Mouse (Mus musculus): ENCODE measurements around the gene Apoc4.

Apoc4 gene

DNA sequence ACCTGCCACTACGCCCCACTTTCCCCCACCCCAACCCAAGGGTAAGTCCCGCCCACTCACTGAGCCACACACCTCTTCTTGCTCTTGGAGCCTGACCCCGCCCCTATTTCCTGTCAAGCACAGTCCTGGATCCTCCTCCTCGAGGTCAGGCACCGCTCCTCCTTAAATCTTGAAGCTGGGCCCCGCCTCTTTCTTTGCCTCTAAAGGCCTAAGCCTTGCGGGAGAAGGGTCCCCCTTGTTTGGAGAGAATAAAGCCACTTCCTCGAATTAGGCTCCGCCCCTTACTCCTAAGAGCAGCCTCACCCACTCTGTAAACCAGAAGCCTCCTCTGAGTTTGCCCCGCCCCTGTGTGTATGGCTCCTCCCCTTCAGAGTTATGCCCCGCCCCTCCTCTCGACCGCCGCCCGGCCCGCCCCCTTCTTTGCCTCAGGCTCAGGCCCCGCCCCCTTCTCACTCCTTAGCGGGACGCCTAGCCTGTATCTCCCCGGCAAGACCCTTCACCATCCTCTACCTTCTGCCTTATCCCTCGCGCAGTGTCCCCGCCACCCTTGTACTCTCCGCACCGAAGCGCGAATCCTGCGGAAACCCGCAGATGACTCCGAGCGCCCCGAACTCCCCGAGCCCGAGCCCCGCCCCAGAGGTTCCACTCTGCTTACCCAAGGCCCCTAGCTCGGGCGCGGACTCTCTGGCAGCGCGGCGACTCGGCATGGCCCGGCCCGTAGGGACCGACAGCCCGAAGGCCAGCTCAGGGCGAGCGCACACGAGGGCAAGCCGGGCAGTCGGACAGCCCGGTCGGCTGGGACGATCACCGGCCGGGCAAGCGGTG, 52.5 kb downstream of the Apoc4 start:
- 2% methylated on average over 57 of the region's 57 CpGs for WGBS

GRCm38 (mm10) chr7:19628192-19628535, 53.1 kb downstream of the Apoc4 start:
- 16% methylated on average over 17 of the region's 17 CpGs for WGBS

All from cerebral cortex, adult 2 months (tissue).